Mouse (Mus musculus) yolk sac, embryonic 10.5 days (tissue): ENCODE results near the gene 4930426L09Rik.
A peak's percentile ranks its signal among the peaks of the same experiment; 100 is the strongest.
"Not testable (repeated sequence)": the region's sequence is repeated elsewhere in the genome, so short reads cannot be mapped to it uniquely, and the experiment has no call there.

Experiments used
- DNase-seq: peaks from one replicate; pipeline ENCODE4 v3.0.0-alpha.2; 2017; ENCODE audit warnings: low spot score

4930426L09Rik gene

GRCm38 (mm10) chr2:18970461-18970860, 27.7 kb upstream of the 4930426L09Rik start:
- DNase-seq = no peak

GRCm38 (mm10) chr2:18971564-18971963, 26.6 kb upstream of the 4930426L09Rik start:
- no peak for DNase-seq

GRCm38 (mm10) chr2:18974882-18975645, 23.1 kb upstream of the 4930426L09Rik start:
- no peak for DNase-seq

- no peak for DNase-seq
Measured at GRCm38 (mm10) chr2:18976175-18976574, 22.0 kb upstream of the 4930426L09Rik start.

- no peak for DNase-seq
Measured at GRCm38 (mm10) chr2:18977201-18977805, 20.8 kb upstream of the 4930426L09Rik start.

- no peak for DNase-seq
Measured at GRCm38 (mm10) chr2:18979046-18979445, 19.1 kb upstream of the 4930426L09Rik start.

- no peak for DNase-seq
Measured at GRCm38 (mm10) chr2:18979675-18980074, 18.5 kb upstream of the 4930426L09Rik start.

- no peak for DNase-seq
Measured at GRCm38 (mm10) chr2:18982581-18982980, 15.6 kb upstream of the 4930426L09Rik start.

- no peak for DNase-seq
Measured at GRCm38 (mm10) chr2:18983546-18983945, 14.6 kb upstream of the 4930426L09Rik start.

GRCm38 (mm10) chr2:18984095-18984847, 13.9 kb upstream of the 4930426L09Rik start:
- no peak for DNase-seq

GRCm38 (mm10) chr2:18985506-18985905, 12.6 kb upstream of the 4930426L09Rik start:
- DNase-seq = no peak

GRCm38 (mm10) chr2:18988885-18989284, 9.3 kb upstream of the 4930426L09Rik start:
- DNase-seq = no peak

GRCm38 (mm10) chr2:18992512-18993510, 5.3 kb upstream of the 4930426L09Rik start:
- DNase-seq = peak; percentile 20

- peak; percentile 20 for DNase-seq
Measured at GRCm38 (mm10) chr2:18996451-18997211, 1.5 kb upstream of the 4930426L09Rik start.

GRCm38 (mm10) chr2:18997387-18997971, 664 bp upstream of the 4930426L09Rik start:
- peak; percentile 62 for DNase-seq

GRCm38 (mm10) chr2:18999395-18999794, 1.3 kb downstream of the 4930426L09Rik start:
- DNase-seq = no peak

GRCm38 (mm10) chr2:19004801-19005200, 6.7 kb downstream of the 4930426L09Rik start:
- no peak for DNase-seq

GRCm38 (mm10) chr2:19006124-19006523, 8.0 kb downstream of the 4930426L09Rik start:
- no peak for DNase-seq

GRCm38 (mm10) chr2:19007580-19007979, 9.4 kb downstream of the 4930426L09Rik start:
- DNase-seq = no peak

- DNase-seq = not testable (repeated sequence)
Measured at GRCm38 (mm10) chr2:19010541-19010940, 12.4 kb downstream of the 4930426L09Rik start.
